Mouse (Mus musculus) hindbrain, embryonic 14.5 days (tissue): ENCODE data around the gene Zfp523. TPM values are rescaled to one million over a fixed set of nuclear protein-coding genes. Genes with fewer than 3 reads are reported as not detected.

Source experiments
- ATAC-seq: fragments of 200-750 bp; cut with Nextera tagmentation; 2 replicates; pipeline ENCODE4 v1.8.0; 2017; ENCODE audit warnings: moderate number of reproducible peaks, mild to moderate bottlenecking, moderate TSS enrichment, moderate library complexity; ENCODE audit not compliant: low FRiP score
- DNase-seq: peaks from one replicate; pipeline ENCODE4 v3.0.0-alpha.2; 2015; ENCODE audit warnings: low spot score
- H3K27ac ChIP-seq: fragments of 300-500 bp; sonication (generic); 2 replicates; pipeline ENCODE4 v1.5.1; 2014; ENCODE audit warnings: mild to moderate bottlenecking, moderate library complexity
- H3K27me3 ChIP-seq: fragments of 300-500 bp; sonication (generic); 2 replicates; pipeline ENCODE4 v1.6.1; 2014; ENCODE audit warnings: mild to moderate bottlenecking, low read length, mixed read lengths; ENCODE audit not compliant: control insufficient read depth, insufficient read depth
- H3K36me3 ChIP-seq: fragments of 300-500 bp; sonication (generic); replicated peaks from 2 replicates; pipeline ENCODE4 v1.6.1; 2014; ENCODE audit not compliant: control insufficient read depth, insufficient read depth
- H3K4me1 ChIP-seq: fragments of 300-500 bp; sonication (generic); replicated peaks from 2 replicates; pipeline ENCODE4 v1.6.1; 2014; ENCODE audit warnings: antibody characterized with exemption, low read length, mixed read lengths; ENCODE audit not compliant: control insufficient read depth, insufficient read depth
- H3K4me2 ChIP-seq: fragments of 300-500 bp; sonication (generic); replicated peaks from 2 replicates; pipeline ENCODE4 v1.6.1; 2014; ENCODE audit warnings: mild to moderate bottlenecking, moderate library complexity
- H3K4me3 ChIP-seq: fragments of 300-500 bp; sonication (generic); replicated peaks from 2 replicates; pipeline ENCODE4 v1.5.1; 2014; ENCODE audit warnings: mild to moderate bottlenecking, low read length
- H3K9ac ChIP-seq: fragments of 300-500 bp; sonication (generic); 2 replicates; pipeline ENCODE4 v1.6.1; 2014
- H3K9me3 ChIP-seq: fragments of 300-500 bp; sonication (generic); 2 replicates; pipeline ENCODE4 v1.6.1; 2016; ENCODE audit warnings: low read length; ENCODE audit not compliant: control insufficient read depth
- WGBS: fragments of 180-500 bp; shearing (Covaris S2); extraction: QIAGEN DNeasy Blood & Tissue Kit; methylation state at CpG from one replicate; pipeline ENCODE4 v1.1.7; 2014; 5-methylcytosine and 5-hydroxymethylcytosine counted together
- polyA plus RNA-seq: library from polyadenylated mRNA; unstranded; fragments of >200 nt; fragmentation: Nextera tagmentation; extraction: Ambion mirVana; gene quantifications from 2 replicates; pipeline ENCODE4 v1.2.1, GENCODE M21; 2014

Gene Zfp523
- polyA plus RNA-seq, 1 experiment from 2014 or later: 40.9 TPM

DNA sequence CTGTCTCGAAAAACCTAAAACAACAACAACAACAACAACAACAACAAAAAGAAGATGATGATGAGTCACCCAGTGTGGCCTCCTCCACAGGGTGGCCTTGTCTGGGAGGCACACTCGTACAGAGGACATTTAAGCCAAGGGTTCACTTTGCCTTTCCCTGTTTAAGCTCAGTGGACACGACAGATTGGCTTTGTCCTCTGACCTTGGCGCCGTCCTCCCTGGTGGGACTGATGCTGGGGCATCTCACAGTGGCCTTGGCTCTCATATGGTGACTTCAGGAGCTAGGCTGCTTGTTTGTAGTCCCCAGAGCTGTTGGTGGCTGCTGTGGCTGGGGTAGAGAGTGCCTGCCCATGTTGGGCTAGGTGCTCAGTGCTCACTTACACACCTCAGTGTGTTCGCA, 67.3 kb downstream of the Zfp523 start:
- Histone ChIP-seq H3K9ac (no peak overlapping the region), H3K9me3 (no peaks in the 10 kb centered on the region), H3K27ac (peak overlapping the region; percentile 63; the same call in 1 of the 2 replicates), H3K4me3 (no peak overlapping the region), H3K36me3 (peaks cover 2% of the 10 kb centered on the region; the same call in 1 of the 2 replicates), H3K4me2 (no peak overlapping the region), H3K4me1 (peaks cover 15% of the 10 kb centered on the region), H3K27me3 (no peaks in the 10 kb centered on the region)
- ATAC-seq (no peak), DNase-seq (no peak)
- WGBS: 88% methylated on average over 6 of the region's 6 CpGs

GRCm38 (mm10) chr17:28244714-28245113, 67.8 kb downstream of the Zfp523 start:
- DNase-seq (no peak), ATAC-seq (peak; percentile 83; the same call in 1 of the 2 replicates)
- no peak overlapping the region for H3K4me2 ChIP-seq
- no peak overlapping the region for H3K9ac ChIP-seq
- WGBS: 36% methylated on average over 6 of the region's 6 CpGs
- H3K9me3 ChIP-seq: no peaks in the 10 kb centered on the region
- H3K4me3 ChIP-seq: no peak overlapping the region
- peaks cover 15% of the 10 kb centered on the region for H3K4me1 ChIP-seq
- H3K36me3 ChIP-seq: no peaks in the 10 kb centered on the region; the same call in 1 of the 2 replicates
- peak overlapping the region; percentile 63; the same call in 1 of the 2 replicates for H3K27ac ChIP-seq
- no peaks in the 10 kb centered on the region for H3K27me3 ChIP-seq

- H3K9ac ChIP-seq: no peak overlapping the region
- H3K4me3 ChIP-seq: no peak overlapping the region
- H3K4me1 ChIP-seq: peaks cover 15% of the 10 kb centered on the region
- no peak overlapping the region for H3K27ac ChIP-seq
- H3K4me2 ChIP-seq: no peak overlapping the region
- H3K36me3 ChIP-seq: no peaks in the 10 kb centered on the region
- ATAC-seq (no peak), DNase-seq (no peak)
- H3K9me3 ChIP-seq: no peaks in the 10 kb centered on the region
- no peaks in the 10 kb centered on the region for H3K27me3 ChIP-seq
- WGBS: 78% methylated on average over 11 of the region's 11 CpGs
Measured at GRCm38 (mm10) chr17:28246640-28247039, 69.7 kb downstream of the Zfp523 start.

- no peak for ATAC-seq
- Histone ChIP-seq H3K27ac (no peak overlapping the region), H3K4me2 (no peak overlapping the region), H3K4me1 (peaks cover 21% of the 10 kb centered on the region), H3K27me3 (no peaks in the 10 kb centered on the region), H3K9me3 (no peaks in the 10 kb centered on the region), H3K36me3 (no peaks in the 10 kb centered on the region), H3K4me3 (no peak overlapping the region), H3K9ac (no peak overlapping the region)
- 73% methylated on average over 6 of the region's 6 CpGs for WGBS
- DNase-seq: no peak
Measured at GRCm38 (mm10) chr17:28247613-28248012, 70.7 kb downstream of the Zfp523 start.

- Histone ChIP-seq H3K36me3 (no peaks in the 10 kb centered on the region), H3K9ac (no peak overlapping the region), H3K4me3 (no peak overlapping the region), H3K27me3 (no peaks in the 10 kb centered on the region), H3K4me2 (no peak overlapping the region), H3K27ac (no peak overlapping the region), H3K9me3 (no peaks in the 10 kb centered on the region), H3K4me1 (peaks cover 21% of the 10 kb centered on the region)
- DNase-seq (no peak), ATAC-seq (no peak)
- WGBS: 86% methylated on average over 12 of the region's 12 CpGs
Measured at GRCm38 (mm10) chr17:28249062-28249461, 72.1 kb downstream of the Zfp523 start.

DNA sequence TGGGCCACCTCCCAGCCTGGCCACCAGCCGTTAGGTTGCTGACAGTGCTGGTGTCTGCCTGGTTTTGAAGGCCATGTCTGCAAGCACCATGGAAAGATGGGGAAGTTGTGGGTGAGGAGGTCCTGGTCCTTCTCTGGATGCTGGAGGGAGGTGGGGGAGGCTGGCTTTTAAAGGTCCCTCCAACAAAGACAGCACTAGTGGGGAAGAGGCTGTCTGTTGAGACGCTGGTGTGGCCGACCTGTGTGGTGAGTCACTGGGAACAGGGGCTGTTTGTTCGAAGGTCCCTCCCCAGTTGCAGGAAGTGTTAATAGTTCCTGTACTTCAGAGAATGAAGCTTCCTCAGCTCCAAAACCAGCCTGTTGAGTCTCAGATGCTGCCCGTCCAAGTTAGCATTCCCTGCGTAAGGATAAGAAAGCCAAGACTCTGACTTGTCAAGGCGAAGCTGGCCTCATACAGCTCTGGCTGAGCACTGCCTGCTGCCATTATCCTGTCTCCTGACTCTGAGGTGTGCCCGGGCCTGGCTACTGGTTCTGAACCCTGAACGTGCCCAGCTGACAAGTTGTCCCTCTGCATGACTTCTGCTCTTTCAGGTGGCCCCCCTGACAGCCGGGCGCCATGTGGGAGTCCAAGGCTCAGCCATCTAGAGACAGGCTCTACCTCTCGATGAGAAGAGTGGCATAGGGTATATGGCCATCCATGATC, 74.8 kb downstream of the Zfp523 start:
- Histone ChIP-seq H3K27ac (no peak overlapping the region), H3K9me3 (no peaks in the 10 kb centered on the region), H3K4me3 (no peak overlapping the region), H3K4me1 (peaks cover 23% of the 10 kb centered on the region), H3K4me2 (no peak overlapping the region), H3K36me3 (no peaks in the 10 kb centered on the region), H3K9ac (no peak overlapping the region), H3K27me3 (no peaks in the 10 kb centered on the region)
- ATAC-seq: no peak
- no peak for DNase-seq
- 89% methylated on average over 12 of the region's 12 CpGs for WGBS

DNA sequence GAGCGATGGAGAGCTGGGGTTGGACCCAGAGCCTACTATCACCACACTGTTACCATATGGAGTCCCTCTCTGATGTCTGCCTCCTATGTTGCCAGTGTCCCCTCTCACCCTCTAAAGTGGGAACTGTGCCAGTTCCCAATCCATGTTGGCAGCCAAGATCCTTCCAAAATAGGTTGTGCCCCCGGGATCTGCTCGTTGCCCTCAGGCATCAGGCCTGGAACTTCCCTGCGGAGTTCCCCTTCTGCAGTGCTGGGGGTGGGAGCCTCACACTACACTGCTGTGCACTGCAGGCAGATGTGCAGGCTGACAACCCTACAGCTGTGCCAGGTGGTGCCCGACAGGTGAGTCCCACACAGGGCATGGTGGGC, 75.3 kb downstream of the Zfp523 start:
- Histone ChIP-seq H3K9ac (no peak overlapping the region), H3K9me3 (no peaks in the 10 kb centered on the region), H3K27me3 (no peaks in the 10 kb centered on the region), H3K27ac (no peak overlapping the region), H3K4me2 (no peak overlapping the region), H3K4me3 (no peak overlapping the region), H3K36me3 (no peaks in the 10 kb centered on the region), H3K4me1 (peaks cover 24% of the 10 kb centered on the region)
- 80% methylated on average over 5 of the region's 5 CpGs for WGBS
- DNase-seq: no peak
- ATAC-seq: no peak

DNA sequence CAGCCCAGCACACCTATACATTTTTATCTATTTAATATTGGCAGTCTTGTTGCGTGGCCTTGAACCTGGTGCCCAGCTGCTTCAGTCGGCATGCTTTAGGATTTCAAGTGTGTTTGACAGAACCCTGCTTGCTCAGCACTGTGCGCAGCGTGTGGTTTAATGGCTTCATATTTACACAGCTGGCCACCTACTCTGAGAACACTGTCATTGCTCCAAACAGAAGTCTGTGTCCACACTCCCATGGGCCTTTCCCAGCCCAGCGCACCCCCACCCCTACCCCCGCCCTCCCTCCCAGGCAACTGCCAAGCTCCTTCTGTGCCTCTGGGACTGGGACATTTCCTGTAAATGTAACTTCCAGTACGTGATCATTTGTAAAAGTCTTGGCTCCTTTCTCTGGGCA, 76.3 kb downstream of the Zfp523 start:
- WGBS: 71% methylated on average over 7 of the region's 7 CpGs
- H3K27ac ChIP-seq: no peak overlapping the region
- no peaks in the 10 kb centered on the region for H3K9me3 ChIP-seq
- no peak for DNase-seq
- H3K4me2 ChIP-seq: no peak overlapping the region
- no peaks in the 10 kb centered on the region for H3K27me3 ChIP-seq
- no peak for ATAC-seq
- H3K9ac ChIP-seq: no peak overlapping the region
- H3K4me1 ChIP-seq: peaks cover 20% of the 10 kb centered on the region
- no peaks in the 10 kb centered on the region for H3K36me3 ChIP-seq
- no peak overlapping the region for H3K4me3 ChIP-seq

GRCm38 (mm10) chr17:28254804-28255203, 77.9 kb downstream of the Zfp523 start:
- no peak overlapping the region for H3K4me3 ChIP-seq
- peaks cover 20% of the 10 kb centered on the region for H3K4me1 ChIP-seq
- peak overlapping the region; percentile 66 for H3K27ac ChIP-seq
- H3K9ac ChIP-seq: no peak overlapping the region
- H3K36me3 ChIP-seq: no peaks in the 10 kb centered on the region
- WGBS: 53% methylated on average over 4 of the region's 4 CpGs
- no peaks in the 10 kb centered on the region for H3K9me3 ChIP-seq
- H3K27me3 ChIP-seq: no peaks in the 10 kb centered on the region
- H3K4me2 ChIP-seq: no peak overlapping the region
- ATAC-seq: no peak
- no peak for DNase-seq
